Mouse (Mus musculus) CH12.LX (cell line): ENCODE results near the gene Rnf26. TPM values are rescaled to one million over a fixed set of nuclear protein-coding genes. Genes with fewer than 3 reads are reported as not detected.

ENCODE experiments used
- DNase-seq: peaks from one replicate; pipeline ENCODE4 v3.0.0-alpha.2; 2013; ENCODE audit errors: extremely low read depth
- H3K27ac ChIP-seq: 2 replicates; pipeline ENCODE4 v1.5.1; 2012; ENCODE audit warnings: low read depth, mild to moderate bottlenecking, control low read depth, moderate library complexity; ENCODE audit not compliant: insufficient read depth
- H3K27me3 ChIP-seq: replicated peaks from 2 replicates; pipeline ENCODE3; 2012; ENCODE audit warnings: inconsistent platforms
- H3K36me3 ChIP-seq, 2 experiments: replicated peaks in 1 of 2; 2 replicates each; pipeline versions ENCODE3 to v1.6.1; 2012; ENCODE audit warnings: inconsistent platforms in 1 of 2, low read length in 1 of 2, mild to moderate bottlenecking in 1 of 2, mixed read lengths in 1 of 2, moderate library complexity in 1 of 2; ENCODE audit not compliant: control insufficient read depth in 1 of 2, insufficient read depth in 1 of 2
- H3K4me1 ChIP-seq, 2 experiments: 2 replicates each; pipeline ENCODE4 v1.6.1; 2012; ENCODE audit warnings: inconsistent platforms in 1 of 2, moderate library complexity in 1 of 2; ENCODE audit not compliant: insufficient read depth in 2 of 2, control insufficient read depth in 1 of 2
- H3K4me2 ChIP-seq: 2 replicates; pipeline ENCODE4 v1.6.1; 2012; ENCODE audit warnings: low read depth, mild to moderate bottlenecking, control low read depth; ENCODE audit not compliant: poor library complexity, insufficient read depth, severe bottlenecking
- H3K4me3 ChIP-seq, 3 experiments: fragments of 150-350 bp in 1 of 3; sonication (generic) in 1 of 3; replicated peaks in 1 of 3; 2 replicates each; pipeline versions ENCODE3 to v1.5.1; 2011 to 2012; ENCODE audit warnings: low read depth in 2 of 3, low read length in 2 of 3, mild to moderate bottlenecking in 2 of 3, moderate library complexity in 2 of 3, control low read depth in 1 of 3, improper control_type of control experiment in 1 of 3, inconsistent platforms in 1 of 3, mixed read lengths in 1 of 3; ENCODE audit not compliant: poor library complexity in 1 of 3
- H3K79me2 ChIP-seq: replicated peaks from 2 replicates; pipeline ENCODE4 v1.6.1; 2012; ENCODE audit warnings: mild to moderate bottlenecking, moderate library complexity; ENCODE audit not compliant: control insufficient read depth, poor library complexity, insufficient read depth, severe bottlenecking; ENCODE audit errors: extremely low read depth
- H3K9ac ChIP-seq: 2 replicates; pipeline ENCODE4 v1.6.1; 2012; ENCODE audit warnings: low read depth, mild to moderate bottlenecking, control low read depth, moderate library complexity; ENCODE audit not compliant: insufficient read depth
- H3K9me3 ChIP-seq: replicated peaks from 2 replicates; pipeline ENCODE3; 2012; ENCODE audit warnings: low read length, inconsistent platforms, mixed read lengths
- CTCF ChIP-seq, 2 experiments: IDR thresholded peaks in 1 of 2; conservative IDR thresholded peaks in 1 of 2; 2 replicates each; pipeline ENCODE4 v1.5.1; 2011 to 2012; ENCODE audit warnings: low read depth in 2 of 2, low read length in 2 of 2, improper control_type of control experiment in 1 of 2, inconsistent platforms in 1 of 2, mild to moderate bottlenecking in 1 of 2, moderate library complexity in 1 of 2
- E2F4 ChIP-seq: IDR thresholded peaks from 2 replicates; pipeline ENCODE4 v1.6.1; 2011; ENCODE audit warnings: low read depth, low read length, improper control_type of control experiment; ENCODE audit not compliant: insufficient replicate concordance
- EP300 ChIP-seq: IDR thresholded peaks from 2 replicates; pipeline ENCODE4 v1.6.1; 2011; ENCODE audit warnings: low read length, improper control_type of control experiment
- ETS1 ChIP-seq: conservative IDR thresholded peaks from 2 replicates; pipeline ENCODE4 v1.6.1; 2012; ENCODE audit warnings: low read depth, mild to moderate bottlenecking, inconsistent platforms, low read length, improper control_type of control experiment, moderate library complexity
- GABPA ChIP-seq: IDR thresholded peaks from 2 replicates; pipeline ENCODE4 v1.6.1; 2012; ENCODE audit warnings: low read depth, low read length, improper control_type of control experiment, inconsistent platforms; ENCODE audit not compliant: insufficient replicate concordance
- HCFC1 ChIP-seq: IDR thresholded peaks from 2 replicates; pipeline ENCODE4 v1.6.1; 2012; ENCODE audit warnings: low read depth, mild to moderate bottlenecking, inconsistent platforms, low read length, improper control_type of control experiment
- JUND ChIP-seq: conservative IDR thresholded peaks from 2 replicates; pipeline ENCODE4 v1.6.1; 2011; ENCODE audit warnings: low read depth, low read length, improper control_type of control experiment
- KAT2A ChIP-seq: IDR thresholded peaks from 2 replicates; pipeline ENCODE4 v1.6.1; 2012; ENCODE audit warnings: low read length, improper control_type of control experiment, inconsistent platforms; ENCODE audit not compliant: insufficient replicate concordance
- MEF2A ChIP-seq: IDR thresholded peaks from 2 replicates; pipeline ENCODE4 v1.6.1; 2014; ENCODE audit warnings: low read depth, mild to moderate bottlenecking, inconsistent platforms, low read length, improper control_type of control experiment, borderline replicate concordance
- MYC ChIP-seq: IDR thresholded peaks from 2 replicates; pipeline ENCODE4 v1.6.1; 2011; ENCODE audit warnings: low read depth, mild to moderate bottlenecking, improper control_type of control experiment, low read length
- NELFE ChIP-seq: IDR thresholded peaks from 2 replicates; pipeline ENCODE4 v1.6.1; 2011; ENCODE audit warnings: low read depth, low read length, improper control_type of control experiment
- NRF1 ChIP-seq: IDR thresholded peaks from 2 replicates; pipeline ENCODE4 v1.6.1; 2014; ENCODE audit warnings: low read depth, mild to moderate bottlenecking, inconsistent platforms, low read length, improper control_type of control experiment, moderate library complexity
- POLR2A ChIP-seq: IDR thresholded peaks from 2 replicates; pipeline ENCODE4 v1.6.1; 2011; ENCODE audit warnings: low read depth, mild to moderate bottlenecking, improper control_type of control experiment, low read length
- POLR2AphosphoS2 ChIP-seq: IDR thresholded peaks from 2 replicates; pipeline ENCODE4 v1.6.1; 2011; ENCODE audit warnings: low read depth, low read length, improper control_type of control experiment
- RCOR1 ChIP-seq: conservative IDR thresholded peaks from 2 replicates; pipeline ENCODE4 v1.6.1; 2012; ENCODE audit warnings: low read depth, mild to moderate bottlenecking, inconsistent platforms, low read length, improper control_type of control experiment
- SIN3A ChIP-seq: IDR thresholded peaks from 2 replicates; pipeline ENCODE4 v1.6.1; 2012; ENCODE audit warnings: low read length, improper control_type of control experiment, inconsistent platforms
- SMC3 ChIP-seq: IDR thresholded peaks from 2 replicates; pipeline ENCODE4 v1.6.1; 2011; ENCODE audit warnings: low read depth, low read length, improper control_type of control experiment
- TBP ChIP-seq: conservative IDR thresholded peaks from 2 replicates; pipeline ENCODE4 v1.6.1; 2011; ENCODE audit warnings: low read depth, low read length, improper control_type of control experiment
- TCF12 ChIP-seq: IDR thresholded peaks from 2 replicates; pipeline ENCODE4 v1.6.1; 2014; ENCODE audit warnings: low read depth, mild to moderate bottlenecking, inconsistent platforms, low read length, improper control_type of control experiment
- UBTF ChIP-seq: IDR thresholded peaks from 2 replicates; pipeline ENCODE4 v1.6.1; 2012; ENCODE audit warnings: low read depth, mild to moderate bottlenecking, inconsistent platforms, low read length, improper control_type of control experiment, moderate library complexity
- USF2 ChIP-seq: conservative IDR thresholded peaks from 2 replicates; pipeline ENCODE4 v1.6.1; 2011; ENCODE audit warnings: low read depth, low read length, improper control_type of control experiment
- ZC3H11A ChIP-seq: IDR thresholded peaks from 2 replicates; pipeline ENCODE4 v1.6.1; 2012; ENCODE audit warnings: low read depth, mild to moderate bottlenecking, inconsistent platforms, low read length, improper control_type of control experiment
- ZMIZ1 ChIP-seq: IDR thresholded peaks from 2 replicates; pipeline ENCODE4 v1.6.1; 2012; ENCODE audit warnings: low read depth, mild to moderate bottlenecking, inconsistent platforms, low read length, improper control_type of control experiment
- dilution Hi-C: fragments of 300-500 bp; cut with MboI; formaldehyde crosslinking; loops from 2 replicates; pipeline ENCODE4 v1.14.3; 2020; ENCODE audit warnings: low sequenced_read_pairs; ENCODE audit not compliant: extremely low pct_unique_long_range_greater_than_20kb, extremely low pct_ligation_motif_present
- in situ Hi-C: fragments of 300-500 bp; cut with MboI; formaldehyde crosslinking; loops from 3 replicates; pipeline ENCODE4 v1.14.3; 2019; ENCODE audit warnings: low sequenced_read_pairs, low pct_ligation_motif_present, low pct_unique_long_range_greater_than_20kb, mixed read lengths
- polyA plus RNA-seq: library from polyadenylated mRNA; unstranded; fragments of >175 nt; gene quantifications from 2 replicates; pipeline ENCODE4 v1.2.1, GENCODE M21; 2012; ENCODE audit warnings: low read depth; ENCODE audit not compliant: insufficient read length
- total RNA-seq, 2 experiments: library from RNA; depleted of rRNA; stranded (reverse); fragments of 300-350 nt in 1 of 2; fragments of >200 nt in 1 of 2; gene quantifications; 2 replicates each; pipeline ENCODE4 v1.2.3; 2012 to 2014

The Rnf26 gene
- total and polyA plus RNA-seq, 3 experiments, result 11.7 to 40.0 (median 15.3) TPM

DNA sequence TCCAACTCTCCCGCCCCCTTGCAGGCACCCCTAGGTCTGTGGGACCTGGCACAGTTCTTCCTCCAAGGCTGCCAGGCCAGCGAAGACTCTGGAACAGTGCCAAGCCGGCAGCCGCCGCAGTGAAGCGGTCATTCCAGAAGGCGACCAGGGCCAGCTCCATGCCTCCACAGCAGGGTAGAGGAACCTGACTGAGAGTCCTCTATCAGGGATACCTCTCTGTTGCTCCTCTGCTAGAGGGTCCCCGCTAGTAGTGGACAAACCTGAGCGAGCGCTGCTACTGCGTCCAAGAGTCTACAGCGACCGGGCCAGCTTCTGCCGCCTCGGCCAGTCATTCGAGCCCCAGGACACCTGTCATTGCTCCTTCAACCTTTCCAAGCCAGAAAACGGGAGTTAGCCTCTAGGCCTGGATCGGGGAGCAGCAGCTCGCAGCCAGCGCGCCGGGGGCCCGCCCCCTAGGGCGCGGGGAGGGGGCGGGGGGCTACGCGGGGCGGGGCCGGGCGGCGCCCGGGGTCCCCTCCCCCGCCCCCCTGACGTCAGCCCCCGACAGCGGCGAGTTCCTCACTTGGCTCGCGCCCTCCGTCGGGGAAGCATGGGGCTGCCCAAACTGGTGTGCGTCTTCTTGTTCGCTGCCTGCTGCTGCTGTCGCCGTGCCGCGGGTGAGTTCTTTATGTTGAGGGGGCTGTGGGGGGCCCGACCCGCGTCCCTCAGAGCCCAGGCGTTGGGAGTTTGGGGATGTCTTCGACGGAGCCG, 21.0 kb upstream of the Rnf26 start, which contains the start of gene Mcam:
TSS of gene Mcam (plus strand) at position 369 of the 750 bp plus-strand sequence.
- in situ Hi-C loops, result no loop called here
- Histone ChIP-seq H3K4me1 (peaks cover 11 to 34% of the 10 kb centered on the region in 2 experiments), H3K27me3 (peaks cover 65% of the 10 kb centered on the region), H3K79me2 (no peaks in the 10 kb centered on the region)
- no peak for DNase-seq
- TF ChIP-seq RCOR1 (no peak), ZMIZ1 (no peak), MEF2A (no peak), TCF12 (no peak), TBP (no peak), SMC3 (no peak), NRF1 (no peak), JUND (no peak), USF2 (no peak), UBTF (no peak), GABPA (no peak), ETS1 (no peak), KAT2A (no peak)
- TF ChIP-seq, all 38 proteins: peak for 0
- peak within 1 kb of the TSS; percentile 84 for H3K4me2 ChIP-seq
- peak within 1 kb of the TSS; percentile 13 to 29 (median 25) for H3K4me3 ChIP-seq
- no peak within 1 kb of the TSS for H3K9ac ChIP-seq
- dilution Hi-C loops, result no loop called here
- no peaks in the 10 kb centered on the region for H3K9me3 ChIP-seq
- no peak within 1 kb of the TSS for H3K27ac ChIP-seq
- H3K36me3 ChIP-seq, result peaks cover 0 to 2% of the 10 kb centered on the region in 2 experiments

DNA sequence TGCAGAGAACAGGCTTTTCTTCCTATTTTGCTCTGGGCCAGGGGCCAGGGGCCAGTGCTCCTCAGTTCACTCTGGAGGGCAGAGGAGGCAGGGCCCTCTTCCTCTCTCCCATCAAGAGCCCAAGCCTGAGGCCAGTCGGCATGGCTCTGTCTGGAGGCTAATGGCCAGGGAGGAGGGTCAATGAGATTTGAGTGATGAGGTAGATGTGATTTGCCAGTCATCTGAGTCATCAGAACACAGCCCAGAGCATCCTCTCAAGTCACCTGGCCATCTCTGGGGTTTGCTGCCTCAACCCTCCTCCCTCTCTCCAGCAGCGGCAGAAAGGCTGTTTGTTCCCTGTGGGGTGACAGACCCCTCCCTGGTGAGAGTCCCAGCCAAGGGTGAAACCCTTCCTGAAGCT, 20.0 kb upstream of the Rnf26 start:
- in situ Hi-C loops, result no loop called here
- peaks cover 70% of the 10 kb centered on the region for H3K27me3 ChIP-seq
- no peaks in the 10 kb centered on the region for H3K9me3 ChIP-seq
- TF ChIP-seq CTCF (conservative IDR thresholded peaks at IDR 0.05 in 1 of 2, IDR thresholded peaks at IDR 0.05 in 1 of 2; ENCODE audit: low read depth in 2 of 2, low read length in 2 of 2) (no peak), SMC3 (no peak), POLR2A (no peak), NELFE (no peak), HCFC1 (no peak), POLR2AphosphoS2 (no peak), E2F4 (no peak), EP300 (no peak), MYC (no peak), TBP (no peak), SIN3A (no peak), ZC3H11A (no peak)
- TF ChIP-seq, all 38 proteins: peak for 0
- H3K36me3 ChIP-seq, result no peaks in the 10 kb centered on the region
- no peak for DNase-seq
- H3K79me2 ChIP-seq, result no peaks in the 10 kb centered on the region
- peaks cover 11 to 36% of the 10 kb centered on the region in 2 experiments for H3K4me1 ChIP-seq
- H3K4me3 ChIP-seq, result no peak overlapping the region
- H3K9ac ChIP-seq, result no peak overlapping the region
- dilution Hi-C loops, result no loop called here
- H3K27ac ChIP-seq, result no peak overlapping the region
- H3K4me2 ChIP-seq, result no peak overlapping the region
